Mouse (Mus musculus): ENCODE data around the gene Hist1h2bf. TPM values are rescaled to one million over a fixed set of nuclear protein-coding genes. Genes with fewer than 3 reads are reported as not detected.
"Not testable (repeated sequence)": the region's sequence is repeated elsewhere in the genome, so short reads cannot be mapped to it uniquely, and the experiment has no call there.

The Hist1h2bf gene
- polyA plus RNA-seq, 1 experiment: 2.7 TPM

DNA sequence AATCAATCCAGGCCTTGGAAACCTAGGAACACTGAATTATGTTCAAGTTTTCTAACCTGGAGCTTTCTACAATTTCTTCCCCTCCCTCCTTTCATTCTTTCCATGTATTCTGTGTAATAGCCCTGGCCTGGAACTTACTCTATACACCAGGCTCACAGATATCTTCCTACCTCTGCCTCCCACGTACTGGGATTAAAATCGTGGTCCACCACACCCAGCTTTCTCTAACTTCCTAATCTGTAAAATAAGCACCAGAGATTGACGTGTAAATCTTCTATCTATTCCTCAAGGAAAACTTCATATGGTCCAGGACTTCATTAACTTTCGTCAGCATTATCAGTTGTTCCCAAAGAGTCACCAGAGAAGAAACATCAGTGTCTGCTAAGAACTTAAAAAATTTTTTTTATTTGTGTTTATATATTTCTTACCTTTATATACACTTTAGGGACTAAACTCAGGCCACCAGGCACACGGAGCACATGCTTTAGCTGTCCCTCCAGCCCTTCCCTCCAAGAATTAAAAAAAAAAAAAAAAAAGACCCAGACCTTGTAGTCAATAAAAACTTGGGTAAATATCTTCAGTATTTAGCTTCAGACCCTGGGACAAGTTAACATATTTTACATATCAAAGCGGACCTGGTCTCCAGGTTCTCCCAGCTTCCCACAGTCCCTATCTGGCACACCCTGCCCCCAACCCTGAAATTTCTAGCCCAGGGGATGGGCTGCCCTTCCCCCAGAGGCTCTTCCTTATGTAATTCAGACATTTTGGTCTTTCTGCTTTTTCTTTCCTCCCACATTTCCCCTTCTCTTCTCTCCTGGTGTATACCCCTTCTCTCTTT lies 8.4 kb upstream of the Hist1h2bf start:
- Histone ChIP-seq H3K4me3 (replicated peaks; ENCODE audit: extremely low read depth, low read depth, low read length) (peak overlapping the region; percentile 73), H3K4me1 (ENCODE audit: control insufficient read depth, insufficient read depth, low read length) (peaks cover 2% of the 10 kb centered on the region; the same call in 1 of the 2 replicates)
- 21% methylated on average over 6 of the region's 6 CpGs for WGBS
- no peak for TF ChIP-seq POLR2A (IDR thresholded peaks at IDR 0.05; ENCODE audit: borderline replicate concordance, extremely low read depth, low read depth, low read length)
- no peak for TF ChIP-seq CTCF (IDR thresholded peaks at IDR 0.05; ENCODE audit: insufficient read depth, low read length)
- DNase-seq: no peak

DNA sequence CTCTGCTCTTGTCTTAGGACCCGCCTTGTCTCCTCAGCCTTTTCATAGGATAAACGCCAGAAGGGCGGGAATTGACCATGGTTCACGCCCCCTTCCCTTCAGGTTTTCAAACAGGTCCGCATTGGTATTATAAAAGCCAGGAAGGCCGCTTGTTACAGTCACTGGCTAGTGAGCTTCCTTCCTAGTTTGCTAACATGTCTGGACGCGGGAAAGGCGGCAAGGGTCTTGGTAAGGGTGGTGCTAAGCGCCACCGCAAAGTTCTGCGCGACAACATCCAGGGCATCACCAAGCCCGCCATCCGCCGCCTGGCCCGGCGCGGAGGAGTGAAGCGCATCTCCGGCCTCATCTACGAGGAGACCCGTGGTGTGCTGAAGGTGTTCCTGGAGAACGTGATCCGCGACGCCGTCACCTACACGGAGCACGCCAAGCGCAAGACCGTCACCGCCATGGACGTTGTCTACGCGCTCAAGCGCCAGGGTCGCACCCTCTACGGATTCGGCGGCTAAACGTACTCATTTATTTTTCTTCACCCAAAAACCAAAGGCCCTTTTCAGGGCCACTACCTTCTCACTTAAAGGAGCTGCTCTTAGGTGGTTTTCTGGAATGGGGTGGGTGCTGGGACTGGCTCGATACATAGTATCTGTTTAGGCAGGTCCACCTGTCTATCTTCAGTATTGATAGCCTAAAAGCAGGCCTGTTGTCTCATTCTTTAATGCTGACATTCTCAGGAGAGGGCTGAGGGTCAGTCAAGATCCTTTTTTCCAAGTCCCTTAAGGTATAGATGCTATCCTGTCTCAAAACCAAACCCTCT lies 7.6 kb upstream of the Hist1h2bf start, which contains the start of gene Hist1h4d:
Gene Hist1h4d (plus strand): TSS at position 191 of the 811 bp plus-strand sequence.
- Histone ChIP-seq H3K4me1 (ENCODE audit: control insufficient read depth, insufficient read depth, low read length) (peaks cover 2% of the 10 kb centered on the region; the same call in 1 of the 2 replicates), H3K4me3 (replicated peaks; ENCODE audit: extremely low read depth, low read depth, low read length) (peak within 1 kb of the TSS; percentile 73)
- peak; percentile 96 for DNase-seq
- peak; percentile 100 for TF ChIP-seq POLR2A (IDR thresholded peaks at IDR 0.05; ENCODE audit: borderline replicate concordance, extremely low read depth, low read depth, low read length)
- no peak for TF ChIP-seq CTCF (IDR thresholded peaks at IDR 0.05; ENCODE audit: insufficient read depth, low read length)
- WGBS: under 1% methylated on average over 43 of the region's 43 CpGs

DNA sequence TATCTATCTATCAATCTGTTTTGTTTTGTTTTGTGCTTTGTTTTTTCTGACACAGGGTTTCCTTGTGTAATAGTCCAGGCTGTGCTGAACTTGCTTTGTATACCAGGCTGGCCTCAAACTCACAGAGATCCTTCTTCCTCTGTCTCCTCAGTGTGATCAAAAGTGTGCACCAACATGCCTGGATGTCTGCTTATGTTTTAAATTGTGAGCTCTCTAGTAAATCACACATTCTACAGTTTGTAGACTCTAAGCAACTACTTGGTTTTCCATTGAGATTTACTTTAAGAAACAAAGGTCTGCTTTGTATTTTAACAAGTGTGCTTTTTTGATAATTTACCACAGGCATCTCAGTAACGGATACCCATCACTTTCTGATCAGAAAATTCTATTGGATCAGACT lies 3.8 kb upstream of the Hist1h2bf start:
- no peak for DNase-seq
- H3K4me1 ChIP-seq (ENCODE audit: control insufficient read depth, insufficient read depth, low read length): no peaks in the 10 kb centered on the region
- H3K4me3 ChIP-seq (replicated peaks; ENCODE audit: extremely low read depth, low read depth, low read length): no peak overlapping the region
- 89% methylated on average over 1 of the region's 1 CpGs for WGBS
- TF ChIP-seq CTCF (IDR thresholded peaks at IDR 0.05; ENCODE audit: insufficient read depth, low read length) (no peak), POLR2A (IDR thresholded peaks at IDR 0.05; ENCODE audit: borderline replicate concordance, extremely low read depth, low read depth, low read length) (no peak)

- WGBS: 52% methylated on average over 6 of the region's 6 CpGs
- H3K4me1 ChIP-seq (ENCODE audit: control insufficient read depth, insufficient read depth, low read length): no peaks in the 10 kb centered on the region
- DNase-seq: no peak
- no peak overlapping the region for H3K4me3 ChIP-seq (replicated peaks; ENCODE audit: extremely low read depth, low read depth, low read length)
- TF ChIP-seq POLR2A (IDR thresholded peaks at IDR 0.05; ENCODE audit: borderline replicate concordance, extremely low read depth, low read depth, low read length): no peak
- TF ChIP-seq CTCF (IDR thresholded peaks at IDR 0.05; ENCODE audit: insufficient read depth, low read length): no peak
Measured at GRCm38 (mm10) chr13:23576906-23577639, 3.1 kb upstream of the Hist1h2bf start.

DNA sequence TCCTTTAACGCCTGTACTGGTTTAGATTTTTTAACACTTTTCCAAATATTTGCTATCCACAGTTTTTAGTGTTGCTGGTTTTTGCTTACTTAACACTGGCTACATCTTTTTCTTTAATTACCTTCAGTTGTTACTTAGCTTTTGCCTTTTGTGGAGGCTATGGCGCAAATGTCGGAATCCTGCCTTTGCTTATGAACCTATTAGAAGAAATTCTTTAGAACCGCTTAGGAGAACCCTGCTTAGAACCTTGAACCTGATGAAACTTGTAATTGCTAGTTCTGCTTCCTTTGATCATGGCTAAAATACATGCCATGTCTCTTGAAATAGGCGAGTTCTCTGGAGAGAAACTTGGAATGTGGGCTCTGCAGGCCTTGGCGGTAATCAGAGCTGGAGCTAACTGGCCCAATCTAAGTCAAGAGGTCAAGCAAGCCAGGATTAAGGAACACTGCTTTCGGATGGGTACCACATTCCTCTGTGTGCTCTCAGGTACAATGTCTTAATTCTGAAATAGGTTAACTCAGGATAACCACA lies 2.4 kb upstream of the Hist1h2bf start:
- 43% methylated on average over 7 of the region's 7 CpGs for WGBS
- no peaks in the 10 kb centered on the region for H3K4me1 ChIP-seq (ENCODE audit: control insufficient read depth, insufficient read depth, low read length)
- no peak for TF ChIP-seq POLR2A (IDR thresholded peaks at IDR 0.05; ENCODE audit: borderline replicate concordance, extremely low read depth, low read depth, low read length)
- TF ChIP-seq CTCF (IDR thresholded peaks at IDR 0.05; ENCODE audit: insufficient read depth, low read length): no peak
- DNase-seq: no peak
- no peak overlapping the region for H3K4me3 ChIP-seq (replicated peaks; ENCODE audit: extremely low read depth, low read depth, low read length)

- DNase-seq: peak; percentile 32
- WGBS: 2% methylated on average over 17 of the region's 40 CpGs
- peak overlapping the region; percentile 54 for H3K4me3 ChIP-seq (replicated peaks; ENCODE audit: extremely low read depth, low read depth, low read length)
Measured at GRCm38 (mm10) chr13:23575864-23576313, 1.9 kb upstream of the Hist1h2bf start.

GRCm38 (mm10) chr13:23575271-23575851 lies 1.4 kb upstream of the Hist1h2bf start, which contains the start of gene Hist1h3d:
TSS of gene Hist1h3d (plus strand) at chr13:23575763.
- WGBS: 2% methylated on average over 18 of the region's 18 CpGs
- Histone ChIP-seq H3K4me3 (replicated peaks; ENCODE audit: extremely low read depth, low read depth, low read length) (peak within 1 kb of the TSS; percentile 54), H3K4me1 (ENCODE audit: control insufficient read depth, insufficient read depth, low read length) (no peaks in the 10 kb centered on the region)
- TF ChIP-seq POLR2A (IDR thresholded peaks at IDR 0.05; ENCODE audit: borderline replicate concordance, extremely low read depth, low read depth, low read length): 0 out of 2 replicates have a peak, but pooled peaks have one; percentile 17
- no peak for TF ChIP-seq CTCF (IDR thresholded peaks at IDR 0.05; ENCODE audit: insufficient read depth, low read length)
- DNase-seq: peak; percentile 36

More at GRCm38 (mm10) chr13:23575864-23576313, 1.9 kb upstream of the Hist1h2bf start:
- not testable (repeated sequence) for H3K4me1 ChIP-seq (ENCODE audit: control insufficient read depth, insufficient read depth, low read length)

DNA sequence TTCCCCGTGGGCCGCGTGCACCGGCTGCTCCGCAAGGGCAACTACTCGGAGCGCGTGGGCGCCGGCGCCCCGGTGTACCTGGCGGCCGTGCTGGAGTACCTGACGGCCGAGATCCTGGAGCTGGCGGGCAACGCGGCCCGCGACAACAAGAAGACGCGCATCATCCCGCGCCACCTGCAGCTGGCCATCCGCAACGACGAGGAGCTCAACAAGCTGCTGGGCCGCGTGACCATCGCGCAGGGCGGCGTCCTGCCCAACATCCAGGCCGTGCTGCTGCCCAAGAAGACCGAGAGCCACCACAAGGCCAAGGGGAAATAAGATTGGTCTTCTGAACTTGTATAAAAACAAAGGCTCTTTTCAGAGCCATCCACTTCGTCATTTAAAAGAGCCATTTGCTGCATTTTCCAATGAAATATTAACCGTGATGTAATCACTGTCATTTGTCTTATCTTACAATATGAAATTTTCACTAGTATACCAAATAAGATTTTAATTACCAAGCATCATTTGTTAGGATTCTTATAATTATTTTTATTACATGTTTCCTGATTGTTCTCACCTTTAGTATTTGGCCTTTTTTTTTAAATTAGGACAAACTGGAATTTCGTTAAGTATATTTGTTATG lies 662 bp upstream of the Hist1h2bf start:
- not testable (repeated sequence) for H3K4me3 ChIP-seq (replicated peaks; ENCODE audit: extremely low read depth, low read depth, low read length); DNase-seq; H3K4me1 ChIP-seq (ENCODE audit: control insufficient read depth, insufficient read depth, low read length)
- 4% methylated on average over 13 of the region's 39 CpGs for WGBS

- 11% methylated on average over 20 of the region's 20 CpGs for WGBS
- DNase-seq; H3K4me3 ChIP-seq (replicated peaks; ENCODE audit: extremely low read depth, low read depth, low read length); H3K4me1 ChIP-seq (ENCODE audit: control insufficient read depth, insufficient read depth, low read length): not testable (repeated sequence)
Measured at GRCm38 (mm10) chr13:23573034-23573897, 730 bp downstream of the Hist1h2bf start.
